Mouse (Mus musculus): Measurements from ENCODE around the gene Cox7a2l.

DNA sequence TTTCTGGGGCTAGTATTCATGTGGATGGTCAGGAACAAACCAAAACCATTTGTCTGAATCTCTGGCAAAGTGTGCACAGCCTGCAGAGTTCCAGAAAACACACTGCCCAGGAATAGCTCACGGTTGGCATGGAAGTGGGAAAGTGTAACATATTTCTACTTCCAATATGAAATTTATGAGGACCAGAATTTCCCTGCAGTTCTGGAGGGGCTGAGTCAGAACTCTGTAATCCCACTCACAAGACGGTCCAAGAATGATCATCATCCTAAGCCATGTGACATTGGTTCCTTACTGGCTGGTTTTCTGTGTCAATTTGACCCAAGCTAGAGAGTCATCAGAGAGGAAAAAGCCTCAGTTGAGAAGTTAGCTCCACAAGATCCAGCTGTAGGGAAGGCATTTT, 25.3 kb upstream of the Cox7a2l start:
- TF ChIP-seq CEBPB (IDR thresholded peaks at IDR 0.05; ENCODE audit: insufficient read depth, poor library complexity, severe bottlenecking), result no peak
- TF ChIP-seq E2F4 (IDR thresholded peaks at IDR 0.05; ENCODE audit: insufficient read depth), result no peak
- TF ChIP-seq MAX (IDR thresholded peaks at IDR 0.05; ENCODE audit: low read depth), result no peak
- TF ChIP-seq USF1 (IDR thresholded peaks at IDR 0.05; ENCODE audit: low read depth), result no peak
- TF ChIP-seq POLR2A (IDR thresholded peaks at IDR 0.05; ENCODE audit: insufficient read length, low read depth), result no peak
- TF ChIP-seq TCF12 (IDR thresholded peaks at IDR 0.05; ENCODE audit: insufficient read depth, poor library complexity, severe bottlenecking), result no peak
